Mouse (Mus musculus) c-Kit-positive CD71-negative TER-119-negative erythroid progenitor cells, embryonic 14.5 days (primary cell): Measurements from ENCODE around the gene Asic1.

Experiments
- DNase-seq: peaks from one replicate; pipeline ENCODE4 v3.0.0-alpha.2; 2013; ENCODE audit warnings: low read depth

Gene Asic1

GRCm38 (mm10) chr15:99670154-99670821, at the start of gene Asic1:
TSS of gene Asic1 (plus strand) at chr15:99670368.
- DNase-seq, result no peak

DNA sequence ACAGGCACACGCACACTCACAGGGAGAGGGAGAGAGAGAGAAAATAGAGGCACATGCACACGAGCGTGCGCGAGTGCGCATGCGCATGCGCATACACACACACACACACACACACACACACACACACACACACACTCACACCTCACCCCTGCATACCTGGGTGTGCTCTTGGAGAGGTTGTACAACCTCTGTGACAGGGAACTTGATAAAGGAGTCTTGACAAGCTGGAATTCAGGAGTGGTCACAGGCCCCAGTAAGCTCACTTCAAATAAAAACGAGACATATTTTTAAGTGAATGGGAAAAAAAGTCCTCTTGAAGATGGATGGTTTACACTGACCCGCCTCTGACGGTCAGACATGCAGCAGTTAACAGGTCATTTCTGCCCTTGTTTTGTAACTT, 48.1 kb upstream of the Asic1 start:
- no peak for DNase-seq

- DNase-seq, result no peak
Observed at GRCm38 (mm10) chr15:99631618-99632017, 38.5 kb upstream of the Asic1 start.

- DNase-seq, result no peak
Observed at GRCm38 (mm10) chr15:99634702-99635101, 35.5 kb upstream of the Asic1 start.

DNA sequence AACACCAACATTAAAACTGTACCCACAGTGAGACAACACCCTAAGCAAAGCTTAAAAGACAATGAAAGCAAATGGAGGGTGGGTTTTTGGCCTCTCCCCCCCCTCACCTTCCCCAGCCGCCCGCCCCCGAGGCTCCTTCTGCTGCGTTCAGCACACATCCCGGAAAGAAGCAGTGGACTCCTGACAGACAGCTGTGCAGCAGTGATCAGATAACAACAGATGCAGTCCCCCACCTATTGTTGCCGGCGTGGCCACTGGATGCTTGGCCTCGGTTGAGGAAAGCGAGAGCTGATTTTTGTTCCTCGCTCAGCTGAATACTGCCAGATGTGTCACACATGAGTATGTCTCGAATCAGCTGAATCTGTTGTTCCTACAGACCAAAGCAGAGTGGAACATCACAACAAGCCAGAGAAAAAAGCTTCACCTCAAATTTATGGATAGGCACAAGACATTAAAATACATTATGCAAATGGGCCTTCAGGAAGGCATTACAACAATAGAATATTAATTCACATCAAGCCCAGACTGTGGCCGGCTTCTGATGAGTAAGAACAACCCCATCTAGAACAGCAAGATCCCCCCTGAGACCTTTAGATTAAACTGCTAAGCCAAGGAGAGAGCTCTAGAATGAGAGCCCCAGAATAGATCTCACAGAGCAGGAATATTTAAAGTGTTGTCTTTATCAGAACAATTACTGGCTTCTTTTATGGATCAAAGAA, 32.6 kb upstream of the Asic1 start:
- no peak for DNase-seq

- no peak for DNase-seq
Observed at GRCm38 (mm10) chr15:99638124-99638485, 32.1 kb upstream of the Asic1 start.

DNA sequence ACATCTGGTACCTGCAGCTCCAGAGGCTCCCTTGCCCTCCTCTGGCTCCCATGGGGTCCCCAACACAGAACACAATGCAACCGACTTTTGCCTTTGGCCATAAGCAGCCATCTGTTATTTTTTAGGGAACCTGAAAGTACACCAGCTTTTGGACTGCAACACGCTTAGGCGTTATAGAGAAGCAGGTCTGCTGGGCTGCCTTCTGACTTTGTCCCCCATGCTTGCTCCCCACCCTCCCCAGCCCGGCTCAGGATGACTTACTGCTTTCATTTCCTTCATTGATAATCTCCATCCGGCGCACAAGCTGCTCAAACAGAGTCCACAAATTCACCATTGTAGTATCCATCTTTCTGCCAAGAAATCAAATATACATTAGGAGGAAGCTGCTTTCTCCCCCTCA, 27.5 kb upstream of the Asic1 start:
- no peak for DNase-seq

DNA sequence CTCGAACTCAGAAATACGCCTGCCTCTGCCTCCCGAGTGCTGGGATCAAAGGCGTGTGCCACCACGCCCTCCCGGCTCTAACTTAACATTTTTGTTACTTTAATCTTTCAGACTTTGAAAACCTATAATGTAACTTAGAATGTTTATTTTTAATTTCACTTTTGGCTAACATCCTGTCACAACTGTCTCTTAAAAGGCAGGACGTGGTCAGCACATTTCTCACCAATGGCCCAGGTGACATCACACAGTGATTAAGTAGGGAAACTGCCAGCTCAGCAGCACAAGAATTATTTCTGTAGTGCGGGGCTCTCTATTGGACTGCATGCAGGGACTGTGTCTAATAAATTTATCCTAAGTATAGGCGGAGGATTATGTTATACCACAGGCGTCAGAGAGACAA, 26.3 kb upstream of the Asic1 start:
- DNase-seq, result no peak

DNA sequence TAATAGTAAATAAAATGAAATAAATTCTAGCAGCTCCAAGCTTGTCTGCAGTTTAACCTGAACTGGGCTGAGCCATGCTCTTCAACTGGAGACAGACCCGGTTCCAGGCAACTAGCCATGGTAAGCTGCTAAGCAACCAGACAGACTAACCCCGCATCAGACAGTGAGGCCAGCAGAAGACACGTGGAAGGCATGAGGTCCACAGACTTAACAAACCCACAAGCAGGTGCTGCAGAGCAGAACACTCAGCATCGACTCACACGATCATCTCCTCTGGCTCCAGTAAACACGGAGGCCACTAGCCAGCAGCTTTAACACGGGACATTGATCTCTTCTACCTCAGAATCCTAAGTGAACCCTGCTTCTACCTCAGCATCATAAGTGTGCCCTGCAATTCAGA, 25.4 kb upstream of the Asic1 start:
- DNase-seq, result no peak

- DNase-seq, result no peak
Observed at GRCm38 (mm10) chr15:99648326-99648725, 21.8 kb upstream of the Asic1 start.

GRCm38 (mm10) chr15:99649067-99649761, 21.0 kb upstream of the Asic1 start:
- no peak for DNase-seq

DNA sequence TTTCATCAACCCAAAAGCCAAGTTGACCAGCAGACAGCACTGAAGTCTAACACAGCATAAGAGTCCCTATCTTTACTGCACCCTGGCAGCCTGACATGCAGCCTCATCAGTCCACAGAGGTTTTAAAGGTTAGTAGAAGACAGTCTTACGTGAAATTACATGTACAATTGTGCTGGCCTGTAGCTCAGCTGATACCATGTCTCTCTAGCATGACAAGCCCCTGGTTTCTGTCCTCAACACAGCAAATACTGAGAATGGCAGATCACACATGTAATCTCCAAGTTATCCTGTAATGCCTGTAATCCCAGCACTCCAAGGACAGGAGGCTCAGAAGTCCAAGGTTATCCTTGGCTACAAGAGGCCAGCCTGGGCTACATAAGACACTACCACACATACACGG, 19.9 kb upstream of the Asic1 start:
- no peak for DNase-seq

DNA sequence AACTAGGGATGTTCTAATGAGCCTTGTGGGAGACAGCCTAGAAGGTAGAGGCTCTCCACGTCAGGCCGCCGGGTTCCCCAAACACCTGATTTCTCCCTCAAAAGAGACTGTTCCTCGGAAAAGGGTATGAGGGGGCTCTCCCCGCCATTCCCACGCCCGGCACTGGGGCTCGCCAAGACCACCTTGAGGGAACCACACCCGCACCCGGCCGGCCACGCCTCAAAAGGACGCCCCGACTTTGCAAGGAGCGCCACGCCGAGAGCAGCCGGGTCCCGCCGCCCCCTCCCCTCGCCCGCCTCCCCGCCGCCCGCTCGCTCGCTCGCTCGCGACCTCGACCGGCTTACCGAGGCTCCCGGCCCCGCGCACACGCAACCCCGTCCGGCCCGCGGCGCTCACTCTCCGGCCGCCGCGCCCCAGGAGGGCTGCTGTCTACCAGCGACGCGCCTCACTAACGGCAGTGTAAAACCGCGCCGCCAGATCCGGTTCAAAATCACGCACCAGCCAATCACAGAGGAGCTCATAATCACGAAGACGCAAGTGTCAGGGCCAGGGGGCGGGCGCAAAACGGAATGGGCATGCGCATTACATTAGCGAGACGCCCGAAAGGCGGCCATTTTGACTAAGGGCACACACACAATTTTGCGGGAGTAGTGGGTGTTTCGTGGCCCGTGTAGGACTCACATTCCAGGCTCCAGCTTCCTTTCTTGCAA, 18.9 kb upstream of the Asic1 start, which contains the start of gene Racgap1:
Gene Racgap1 (minus strand): TSS at position 494 of the 710 bp plus-strand sequence.
- DNase-seq, result peak; percentile 95

- DNase-seq, result no peak
Observed at GRCm38 (mm10) chr15:99651984-99652872, 17.9 kb upstream of the Asic1 start.

GRCm38 (mm10) chr15:99653291-99653690, 16.9 kb upstream of the Asic1 start:
- DNase-seq, result no peak

- DNase-seq, result no peak
Observed at GRCm38 (mm10) chr15:99653876-99654275, 16.3 kb upstream of the Asic1 start.

DNA sequence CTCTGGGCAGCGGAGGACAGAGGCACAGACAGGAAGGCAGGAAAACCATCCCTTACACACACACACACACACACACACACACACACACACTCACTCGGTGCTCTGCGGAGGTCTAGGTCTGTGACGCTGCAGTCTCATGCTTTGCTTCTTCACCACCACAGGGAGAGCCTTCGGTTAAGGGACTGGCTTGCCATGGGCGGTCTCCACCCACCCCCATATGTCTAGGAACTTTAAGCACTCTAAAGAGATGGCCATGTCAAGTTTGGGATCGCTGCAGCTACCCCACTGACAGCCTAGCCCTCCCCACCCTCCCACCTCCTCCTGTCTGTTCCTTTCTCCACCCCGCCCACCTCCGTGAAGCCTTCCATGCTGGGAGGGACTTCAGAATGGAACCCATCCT, 14.2 kb upstream of the Asic1 start:
- no peak for DNase-seq

DNA sequence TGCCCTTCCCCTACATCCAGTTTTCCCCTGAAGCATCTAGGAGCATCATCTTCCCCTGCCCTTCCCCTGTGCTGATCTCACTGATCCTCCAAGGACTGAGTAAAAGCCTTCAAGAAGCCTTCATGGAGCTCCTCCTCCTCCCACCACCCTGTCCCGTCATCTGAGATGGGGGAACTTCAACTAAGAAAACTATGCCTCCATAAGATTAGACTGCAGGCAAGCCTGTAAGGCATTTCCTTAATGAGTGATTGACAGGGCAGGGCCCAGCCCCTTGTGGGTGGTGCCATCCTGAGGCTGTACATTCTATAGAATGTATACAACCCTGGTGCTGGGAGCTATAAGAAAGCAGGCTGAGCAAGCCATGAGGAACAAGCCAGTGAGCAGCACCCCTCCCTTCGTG, 11.7 kb upstream of the Asic1 start:
- DNase-seq, result no peak

- DNase-seq, result no peak
Observed at GRCm38 (mm10) chr15:99661121-99661830, 8.9 kb upstream of the Asic1 start.

DNA sequence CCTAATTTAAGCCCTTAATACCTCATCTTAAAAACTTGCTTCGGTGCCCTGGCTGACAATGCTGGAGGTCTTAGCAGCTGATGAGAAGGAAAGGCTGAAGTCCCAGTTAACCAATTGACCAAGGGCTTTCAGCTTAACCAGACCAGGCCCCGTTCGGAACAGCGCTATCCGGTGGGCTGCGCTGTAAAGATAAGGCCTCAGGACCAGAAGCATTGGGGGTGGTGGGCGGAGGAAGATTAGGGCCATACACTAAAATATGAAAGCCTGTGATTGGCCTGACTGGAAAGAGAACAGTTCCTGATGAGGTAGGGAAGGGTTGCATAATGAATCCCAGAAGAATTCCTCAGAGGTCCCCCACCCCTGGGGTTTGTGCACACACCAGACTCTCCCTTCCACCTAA, 7.8 kb upstream of the Asic1 start:
- DNase-seq, result no peak
